Mouse (Mus musculus) heart, postnatal 0 days (tissue): ENCODE measurements around the gene Hoxd8. TPM values are rescaled to one million over a fixed set of nuclear protein-coding genes. Genes with fewer than 3 reads are reported as not detected.

ENCODE experiments used
- ATAC-seq: fragments of 200-750 bp; cut with Nextera tagmentation; 2 replicates; pipeline ENCODE4 v1.8.0; 2017; ENCODE audit warnings: low read depth, moderate number of reproducible peaks, moderate library complexity; ENCODE audit not compliant: insufficient read depth
- DNase-seq: peaks from one replicate; pipeline ENCODE4 v3.0.0-alpha.2; 2016; ENCODE audit warnings: low spot score
- H3K27ac ChIP-seq: fragments of 300-500 bp; sonication (generic); 2 replicates; pipeline ENCODE4 v1.5.1; 2014; ENCODE audit warnings: low read depth, mild to moderate bottlenecking
- H3K27me3 ChIP-seq: fragments of 300-500 bp; sonication (generic); 2 replicates; pipeline ENCODE4 v1.6.1; 2014; ENCODE audit warnings: low read length, mixed read lengths; ENCODE audit not compliant: control insufficient read depth, insufficient read depth
- H3K36me3 ChIP-seq: fragments of 300-500 bp; sonication (generic); replicated peaks from 2 replicates; pipeline ENCODE4 v1.6.1; 2014; ENCODE audit warnings: low read length, mixed read lengths; ENCODE audit not compliant: control insufficient read depth, insufficient read depth
- H3K4me1 ChIP-seq: fragments of 300-500 bp; sonication (generic); 2 replicates; pipeline ENCODE4 v1.6.1; 2014; ENCODE audit warnings: antibody characterized with exemption; ENCODE audit not compliant: control insufficient read depth, insufficient read depth
- H3K4me2 ChIP-seq: fragments of 300-500 bp; sonication (generic); 2 replicates; pipeline ENCODE4 v1.6.1; 2014; ENCODE audit warnings: low read depth, mild to moderate bottlenecking, low read length, moderate library complexity
- H3K4me3 ChIP-seq: fragments of 300-500 bp; sonication (generic); 2 replicates; pipeline ENCODE4 v1.5.1; 2014; ENCODE audit warnings: low read depth, low read length
- H3K9ac ChIP-seq: fragments of 300-500 bp; sonication (generic); replicated peaks from 2 replicates; pipeline ENCODE4 v1.6.1; 2014; ENCODE audit warnings: low read depth, low read length, mixed read lengths
- H3K9me3 ChIP-seq: fragments of 300-500 bp; sonication (generic); replicated peaks from 2 replicates; pipeline ENCODE4 v1.6.1; 2016; ENCODE audit warnings: low read length; ENCODE audit not compliant: control insufficient read depth
- CTCF ChIP-seq: IDR thresholded peaks from 2 replicates; pipeline ENCODE4 v1.5.1; 2016; ENCODE audit warnings: antibody characterized with exemption, control low read depth, low read depth
- EP300 ChIP-seq: IDR thresholded peaks from 2 replicates; pipeline ENCODE4 v1.6.1; 2016; ENCODE audit warnings: antibody characterized with exemption, low read depth
- WGBS: fragments of 180-500 bp; shearing (Covaris S2); extraction: QIAGEN DNeasy Blood & Tissue Kit; methylation state at CpG from one replicate; pipeline ENCODE4 v1.1.7; 2014; 5-methylcytosine and 5-hydroxymethylcytosine counted together
- polyA plus RNA-seq: library from polyadenylated mRNA; unstranded; fragments of >200 nt; fragmentation: Nextera tagmentation; extraction: Ambion mirVana; gene quantifications from 2 replicates; pipeline ENCODE4 v1.2.1, GENCODE M21; 2015
- total RNA-seq: library from RNA; depleted of rRNA; stranded (reverse); fragments of >200 nt; gene quantifications from 2 replicates; pipeline ENCODE4 v1.2.3, GENCODE M21; 2014; ENCODE audit warnings: low replicate concordance

Gene Hoxd8
- total and polyA plus RNA-seq, 2 experiments from 2014 or later = 0.23 to 1.5 TPM

DNA sequence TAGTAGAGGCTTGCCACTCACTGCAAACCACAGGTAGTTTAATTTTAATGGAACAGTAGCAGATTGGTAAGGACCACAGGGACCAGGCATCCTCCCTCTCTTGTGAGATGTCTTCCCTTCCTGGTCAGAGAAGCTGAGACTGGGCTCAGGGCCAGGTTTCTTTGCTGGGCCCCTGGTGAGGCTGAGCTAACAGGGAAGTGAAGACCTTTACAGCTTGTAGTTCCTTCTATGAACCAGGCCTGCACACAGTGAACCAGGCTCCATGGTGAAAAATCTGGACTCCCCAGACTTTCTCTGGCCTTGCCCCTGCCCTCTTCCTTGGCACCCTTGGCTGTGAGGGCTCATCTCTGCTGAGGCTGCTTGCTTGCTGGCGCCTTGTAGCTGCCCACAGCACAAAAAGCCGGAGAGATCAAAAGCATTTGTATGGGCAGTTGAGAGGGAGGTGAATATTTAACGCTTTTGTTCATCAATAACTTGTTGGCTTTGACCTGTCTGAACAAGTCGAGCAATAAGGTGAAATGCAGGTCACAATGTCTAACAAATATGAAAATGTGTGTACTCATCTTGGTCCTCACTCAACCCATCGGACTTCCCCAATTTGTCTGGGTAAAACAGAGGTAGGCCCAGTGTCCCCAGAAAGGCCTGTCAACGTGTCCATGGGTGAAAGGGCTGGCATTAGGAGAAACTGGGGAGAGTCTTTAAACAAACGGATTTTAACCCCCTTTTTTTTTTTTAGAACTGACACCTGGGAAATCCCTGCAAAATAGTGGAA is 20.0 kb downstream of the Hoxd8 start:
- Histone ChIP-seq H3K4me3 (no peak overlapping the region), H3K36me3 (no peaks in the 10 kb centered on the region), H3K27ac (no peak overlapping the region), H3K27me3 (peaks cover 100% of the 10 kb centered on the region), H3K9ac (no peak overlapping the region), H3K9me3 (no peaks in the 10 kb centered on the region), H3K4me2 (no peak overlapping the region), H3K4me1 (no peaks in the 10 kb centered on the region)
- ATAC-seq (no peak), DNase-seq (no peak)
- TF ChIP-seq CTCF (no peak), EP300 (no peak)
- WGBS = 36% methylated on average over 7 of the region's 7 CpGs

DNA sequence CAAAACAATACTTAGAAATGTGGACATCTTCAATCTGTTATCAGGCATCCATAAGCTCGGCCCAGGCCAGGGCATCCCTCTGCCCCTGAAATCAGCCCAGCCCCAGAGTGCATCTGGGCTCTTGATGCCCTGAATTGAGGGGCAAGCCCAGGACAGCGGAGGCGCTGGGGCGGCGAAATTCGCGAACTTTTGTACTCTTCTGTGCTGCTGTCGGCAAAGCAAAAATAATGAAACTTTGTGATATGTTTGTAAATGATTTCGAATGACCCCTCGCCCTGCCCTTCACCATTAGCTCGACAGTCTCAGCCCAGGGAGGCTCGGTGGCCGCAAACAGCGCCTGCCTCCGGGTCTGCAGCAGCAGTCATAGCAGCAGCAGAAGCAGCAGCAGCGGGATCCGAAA is 20.8 kb downstream of the Hoxd8 start:
- 16% methylated on average over 17 of the region's 17 CpGs for WGBS
- Histone ChIP-seq H3K27ac (no peak overlapping the region), H3K27me3 (peaks cover 99% of the 10 kb centered on the region)

DNA sequence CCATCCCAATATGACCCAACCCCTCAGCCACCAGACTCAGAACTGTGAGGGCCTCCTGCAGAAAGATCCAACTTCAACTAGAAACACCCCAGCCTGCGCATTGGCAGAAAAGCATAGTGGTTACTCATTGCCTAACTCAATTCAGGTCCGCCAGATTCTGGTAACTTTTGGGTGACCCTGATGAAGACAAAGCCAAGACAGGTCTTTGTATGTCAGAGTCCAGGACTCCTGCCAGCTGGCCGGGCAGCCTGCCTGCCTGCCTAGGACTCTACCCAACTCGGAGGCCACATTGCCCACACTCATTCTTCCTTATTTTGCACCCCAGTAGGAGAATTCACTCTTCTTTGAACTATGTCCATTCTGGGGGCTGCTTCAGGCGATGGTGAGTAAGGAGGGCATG is 22.1 kb downstream of the Hoxd8 start, which contains the start of gene Gm28230:
Gene Gm28230 (plus strand): TSS at position 178 of the 400 bp plus-strand sequence.
- no peaks in the 10 kb centered on the region for H3K4me1 ChIP-seq
- WGBS = 8% methylated on average over 5 of the region's 5 CpGs
- no peaks in the 10 kb centered on the region for H3K36me3 ChIP-seq
- DNase-seq (no peak), ATAC-seq (no peak)
- peaks cover 99% of the 10 kb centered on the region for H3K27me3 ChIP-seq
- TF ChIP-seq EP300 (no peak), CTCF (no peak)
- H3K27ac ChIP-seq = no peak within 1 kb of the TSS
- no peaks in the 10 kb centered on the region for H3K9me3 ChIP-seq
- no peak within 1 kb of the TSS for H3K9ac ChIP-seq
- H3K4me2 ChIP-seq = peak within 1 kb of the TSS; percentile 50
- peak within 1 kb of the TSS; percentile 21 for H3K4me3 ChIP-seq

More for the DNA sequence above, 20.8 kb downstream of the Hoxd8 start:
- Histone ChIP-seq H3K9ac (no peak overlapping the region), H3K4me2 (no peak overlapping the region), H3K4me3 (no peak overlapping the region), H3K36me3 (no peaks in the 10 kb centered on the region), H3K4me1 (no peaks in the 10 kb centered on the region), H3K9me3 (no peaks in the 10 kb centered on the region)
- DNase-seq (no peak), ATAC-seq (no peak)
- no peak for TF ChIP-seq EP300
- TF ChIP-seq CTCF = no peak

DNA sequence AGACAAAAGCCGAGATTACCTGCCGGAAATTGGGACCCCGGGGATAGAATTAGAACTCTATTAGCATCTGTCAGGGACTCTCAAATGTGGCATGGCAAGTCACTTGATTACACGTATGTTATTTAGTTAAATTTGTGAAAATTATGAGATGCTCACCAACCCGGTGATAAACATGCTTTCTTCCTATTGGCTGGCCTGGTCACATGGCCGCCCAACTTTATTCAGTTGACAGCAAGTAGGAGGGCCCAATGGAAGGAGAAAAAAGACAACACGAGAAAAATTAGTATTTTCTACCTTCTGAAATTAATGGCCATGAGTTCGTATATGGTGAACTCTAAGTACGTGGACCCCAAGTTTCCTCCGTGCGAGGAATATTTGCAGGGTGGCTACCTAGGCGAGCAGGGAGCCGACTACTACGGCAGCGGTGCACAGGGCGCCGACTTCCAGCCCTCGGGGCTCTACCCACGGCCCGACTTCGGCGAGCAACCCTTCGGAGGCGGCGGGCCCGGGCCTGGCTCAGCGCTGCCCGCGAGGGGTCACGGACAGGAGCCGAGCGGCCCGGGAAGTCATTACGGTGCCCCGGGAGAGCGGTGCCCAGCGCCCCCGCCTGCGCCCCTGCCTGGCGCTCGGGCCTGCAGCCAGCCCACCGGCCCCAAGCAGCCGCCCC is 22.7 kb downstream of the Hoxd8 start:
- Histone ChIP-seq H3K27me3 (peaks cover 99% of the 10 kb centered on the region), H3K27ac (no peak overlapping the region), H3K4me3 (peak overlapping the region; percentile 21), H3K9ac (no peak overlapping the region), H3K9me3 (no peaks in the 10 kb centered on the region), H3K4me1 (no peaks in the 10 kb centered on the region), H3K4me2 (peak overlapping the region; percentile 50), H3K36me3 (no peaks in the 10 kb centered on the region)
- TF ChIP-seq CTCF (no peak), EP300 (no peak)
- DNase-seq = no peak
- WGBS = 3% methylated on average over 43 of the region's 43 CpGs
- ATAC-seq = no peak

DNA sequence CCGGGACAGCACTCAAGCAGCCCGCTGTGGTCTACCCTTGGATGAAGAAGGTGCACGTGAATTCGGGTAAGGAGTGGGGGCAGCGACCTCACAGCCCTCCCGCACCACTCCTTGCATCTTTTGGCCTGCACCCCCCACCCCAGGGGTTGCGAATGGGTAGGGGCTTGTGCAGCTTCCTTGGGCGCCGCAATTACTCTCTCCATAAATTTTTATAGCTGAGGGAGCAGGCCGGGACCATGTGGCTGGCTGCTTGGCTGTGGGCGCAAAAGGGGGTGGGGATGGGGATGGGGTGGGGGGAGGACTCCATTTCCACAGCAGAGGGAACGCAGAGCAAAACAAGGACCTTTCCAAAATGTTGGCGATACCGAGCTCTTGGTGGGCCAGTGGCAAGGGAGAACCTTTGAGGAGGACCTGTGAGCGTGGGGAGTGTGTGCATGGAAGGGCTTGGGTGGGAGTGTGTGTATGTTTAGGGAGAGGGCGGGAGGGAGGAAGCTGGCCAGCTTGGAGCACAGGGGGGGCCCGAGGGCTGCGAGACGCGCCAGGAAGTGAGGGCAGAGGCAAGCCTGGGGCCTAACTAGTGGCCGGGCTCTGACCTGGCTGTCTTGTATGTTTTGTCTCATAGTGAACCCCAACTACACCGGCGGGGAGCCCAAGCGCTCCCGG is 23.4 kb downstream of the Hoxd8 start:
- TF ChIP-seq CTCF = no peak
- TF ChIP-seq EP300 = no peak
- DNase-seq = no peak
- Histone ChIP-seq H3K27ac (no peak overlapping the region), H3K4me2 (peak overlapping the region; percentile 50), H3K36me3 (no peaks in the 10 kb centered on the region), H3K9ac (no peak overlapping the region), H3K9me3 (no peaks in the 10 kb centered on the region), H3K4me1 (no peaks in the 10 kb centered on the region), H3K4me3 (peak overlapping the region; percentile 21), H3K27me3 (peaks cover 99% of the 10 kb centered on the region)
- WGBS = 2% methylated on average over 24 of the region's 25 CpGs
- ATAC-seq = no peak
